12 mouse cellular contexts compared by ENCODE assay signal in genomic region chr12:35291941-35292341, GRCm38 (mm10).
A peak's percentile ranks its signal among the peaks of the same experiment; 100 is the strongest.
DNase-seq lines count a peak whose midpoint lies in the region; TF ChIP-seq lines count a peak whose summit lies in the region.
"Had no signal": no experiment of that assay in that cellular context is flagged by ENCODE, and none has a peak within 500 bp of the region (broad histone marks: within the 10 kb centered on the region; RNA-seq: fewer than 3 reads in every experiment).

No protein-coding gene starts in this region.

- no peak overlapping the region for H3ac ChIP-seq in myocyte (ENCODE audit: control insufficient read depth, insufficient read length)

- H3K79me2 ChIP-seq in myocyte (ENCODE audit: control insufficient read depth, insufficient read depth) = no peaks in the 10 kb centered on the region

- H3K4me2 ChIP-seq in myocyte (ENCODE audit: low read depth) = peak overlapping the region; percentile 64
- H3K4me2 ChIP-seq: embryonic facial prominence, embryonic 12.5 days; heart, embryonic 13.5 days; neural tube, embryonic 13.5 days had no signal

- H3K36me3 ChIP-seq in myocyte (ENCODE audit: control insufficient read depth, insufficient read depth) = no peaks in the 10 kb centered on the region
- H3K36me3 ChIP-seq: embryonic facial prominence, embryonic 12.5 days; heart, embryonic 13.5 days; neural tube, embryonic 13.5 days had no signal

- no peak for TF ChIP-seq POLR2A in embryonic fibroblast, embryonic 13.5 days (IDR thresholded peaks at IDR 0.05; ENCODE audit: low read depth, low read length)
- no peak for TF ChIP-seq POLR2A in myocyte (IDR thresholded peaks at IDR 0.05; ENCODE audit: insufficient read length, low read depth)

- H3K4me1 ChIP-seq in embryonic fibroblast, embryonic 13.5 days (ENCODE audit: control insufficient read depth, insufficient read depth, low read length) = peaks cover 7% of the 10 kb centered on the region; the same call in 1 of the 2 replicates
- H3K4me1 ChIP-seq: heart, embryonic 13.5 days; neural tube, embryonic 13.5 days had no signal

- peak; percentile 45 for DNase-seq in heart, adult 8-10 months (ENCODE audit: low spot score)
- DNase-seq in heart, postnatal 14 days = no peak
- DNase-seq in NIH3T3 (ENCODE audit: low read depth) = peak; percentile 43
- DNase-seq in embryo, embryonic 9.5 days (ENCODE audit: extremely low spot score) = no peak
- DNase-seq in thymus, postnatal 4 days = no peak
- DNase-seq: cerebellum, adult 8-10 months; right cerebral cortex, postnatal 14 days had no signal

- peak overlapping the region; percentile 99 for H3K27ac ChIP-seq in embryonic fibroblast, embryonic 13.5 days (ENCODE audit: insufficient read depth, low read length)
- H3K27ac ChIP-seq: embryonic facial prominence, embryonic 12.5 days; heart, embryonic 13.5 days; neural tube, embryonic 13.5 days had no signal

- intact Hi-C loops in heart, postnatal 14 days (cut with DNase I) = no loop called here

- no peak for TF ChIP-seq CTCF in embryonic fibroblast, embryonic 13.5 days (IDR thresholded peaks at IDR 0.05; ENCODE audit: borderline replicate concordance, insufficient read depth, low read length)

- H3K27me3 ChIP-seq in myocyte (ENCODE audit: control insufficient read depth, insufficient read depth, insufficient read length) = no peaks in the 10 kb centered on the region
- H3K27me3 ChIP-seq: embryonic facial prominence, embryonic 12.5 days; heart, embryonic 13.5 days; neural tube, embryonic 13.5 days had no signal

- no peak overlapping the region for H3K4me3 ChIP-seq in embryonic fibroblast, embryonic 13.5 days (ENCODE audit: insufficient read depth, low read length)
- no peak overlapping the region for H3K4me3 ChIP-seq in myocyte
- H3K4me3 ChIP-seq: embryonic facial prominence, embryonic 12.5 days; heart, embryonic 13.5 days; neural tube, embryonic 13.5 days had no signal

TF ChIP-seq in myocyte, 11 proteins besides CTCF, POLR2A, EP300 and RAD21:
- no peak for TF ChIP-seq MYOD1 (IDR thresholded peaks at IDR 0.05; ENCODE audit: control insufficient read depth in 1 of 3, insufficient read length in 2 of 3, low read depth in 2 of 3)
- no peak for TF ChIP-seq SRF (IDR thresholded peaks at IDR 0.05; ENCODE audit: control insufficient read depth, insufficient read length, low read depth)
- no peak for TF ChIP-seq TCF3 (IDR thresholded peaks at IDR 0.05; ENCODE audit: insufficient read length, low read depth)
- TF ChIP-seq REST (IDR thresholded peaks at IDR 0.05; ENCODE audit: insufficient read depth, insufficient read length) = no peak
- peak; percentile 88 for TF ChIP-seq CEBPB (IDR thresholded peaks at IDR 0.05; ENCODE audit: insufficient read depth, poor library complexity, severe bottlenecking)

Comparison
In these comparisons a context has a peak if more than half of its experiments do, and no peak if none do; other contexts are left out.
1. DNase-seq: peak in heart, adult 8-10 months (single experiment) and NIH3T3 (single experiment); none in heart, postnatal 14 days (0 of 2), embryo, embryonic 9.5 days (single experiment) and thymus, postnatal 4 days (single experiment).